Mouse (Mus musculus): ENCODE results near the gene Enpp1. TPM values are rescaled to one million over a fixed set of nuclear protein-coding genes. Genes with fewer than 3 reads are reported as not detected.

Enpp1 gene
- polyA plus RNA-seq (2012; rRNA removed) = 0.80 and 0.89 TPM in 2 replicates

- H3K36me3 ChIP-seq (ENCODE audit: control insufficient read depth, insufficient read depth, low read length) = no peaks in the 10 kb centered on the region
- no peak within 1 kb of the TSS for H3K27ac ChIP-seq (ENCODE audit: control insufficient read depth, insufficient read depth, low read length)
- H3K4me3 ChIP-seq (ENCODE audit: control insufficient read depth, insufficient read depth, low read length) = peak within 1 kb of the TSS; percentile 78
- no peaks in the 10 kb centered on the region; the same call in 1 of the 2 replicates for H3K27me3 ChIP-seq (ENCODE audit: control insufficient read depth, insufficient read depth, low read length)
- peak; percentile 52 for DNase-seq
- H3K4me1 ChIP-seq (replicated peaks; ENCODE audit: control insufficient read depth, insufficient read depth, low read length) = peaks cover 7% of the 10 kb centered on the region
- TF ChIP-seq POLR2A (IDR thresholded peaks at IDR 0.05; ENCODE audit: control insufficient read depth, extremely low read depth, insufficient read depth, low read length, poor library complexity) = no peak
- 0 out of 2 replicates have a peak, but pooled peaks have one; percentile 23 for TF ChIP-seq CTCF (IDR thresholded peaks at IDR 0.05; ENCODE audit: borderline replicate concordance, control insufficient read depth, extremely low read depth, insufficient read depth, low read length, poor library complexity)
- 1% methylated on average over 78 of the region's 79 CpGs for WGBS
Measured at GRCm38 (mm10) chr10:24711480-24712366, at the start of gene Enpp1. Gene Enpp1 (minus strand): TSS chr10:24712159.

- no peak overlapping the region for H3K27ac ChIP-seq (ENCODE audit: control insufficient read depth, insufficient read depth, low read length)
- DNase-seq = no peak
- peaks cover 12% of the 10 kb centered on the region for H3K4me1 ChIP-seq (replicated peaks; ENCODE audit: control insufficient read depth, insufficient read depth, low read length)
- 84% methylated on average over 8 of the region's 8 CpGs for WGBS
- TF ChIP-seq POLR2A (IDR thresholded peaks at IDR 0.05; ENCODE audit: control insufficient read depth, extremely low read depth, insufficient read depth, low read length, poor library complexity) (no peak), CTCF (IDR thresholded peaks at IDR 0.05; ENCODE audit: borderline replicate concordance, control insufficient read depth, extremely low read depth, insufficient read depth, low read length, poor library complexity) (no peak)
- no peaks in the 10 kb centered on the region for H3K27me3 ChIP-seq (ENCODE audit: control insufficient read depth, insufficient read depth, low read length)
- H3K36me3 ChIP-seq (ENCODE audit: control insufficient read depth, insufficient read depth, low read length) = no peaks in the 10 kb centered on the region
- no peak overlapping the region for H3K4me3 ChIP-seq (ENCODE audit: control insufficient read depth, insufficient read depth, low read length)
Measured at GRCm38 (mm10) chr10:24758326-24758915, 46.5 kb upstream of the Enpp1 start.

- Histone ChIP-seq H3K4me1 (replicated peaks; ENCODE audit: control insufficient read depth, insufficient read depth, low read length) (peaks cover 12% of the 10 kb centered on the region), H3K36me3 (ENCODE audit: control insufficient read depth, insufficient read depth, low read length) (no peaks in the 10 kb centered on the region), H3K27ac (ENCODE audit: control insufficient read depth, insufficient read depth, low read length) (no peak overlapping the region; the same call in 1 of the 2 replicates), H3K27me3 (ENCODE audit: control insufficient read depth, insufficient read depth, low read length) (no peaks in the 10 kb centered on the region), H3K4me3 (ENCODE audit: control insufficient read depth, insufficient read depth, low read length) (no peak overlapping the region)
- DNase-seq = no peak
- 45% methylated on average over 9 of the region's 9 CpGs for whole genome bisulfite sequencing
- TF ChIP-seq CTCF (IDR thresholded peaks at IDR 0.05; ENCODE audit: borderline replicate concordance, control insufficient read depth, extremely low read depth, insufficient read depth, low read length, poor library complexity) (no peak), POLR2A (IDR thresholded peaks at IDR 0.05; ENCODE audit: control insufficient read depth, extremely low read depth, insufficient read depth, low read length, poor library complexity) (no peak)
Measured at GRCm38 (mm10) chr10:24754874-24755540, 43.0 kb upstream of the Enpp1 start.

GRCm38 (mm10) chr10:24754251-24754835 is 42.4 kb upstream of the Enpp1 start:
- TF ChIP-seq CTCF (IDR thresholded peaks at IDR 0.05; ENCODE audit: borderline replicate concordance, control insufficient read depth, extremely low read depth, insufficient read depth, low read length, poor library complexity) = no peak
- TF ChIP-seq POLR2A (IDR thresholded peaks at IDR 0.05; ENCODE audit: control insufficient read depth, extremely low read depth, insufficient read depth, low read length, poor library complexity) = no peak
- Histone ChIP-seq H3K36me3 (ENCODE audit: control insufficient read depth, insufficient read depth, low read length) (no peaks in the 10 kb centered on the region), H3K4me1 (replicated peaks; ENCODE audit: control insufficient read depth, insufficient read depth, low read length) (peaks cover 12% of the 10 kb centered on the region), H3K27ac (ENCODE audit: control insufficient read depth, insufficient read depth, low read length) (peak overlapping the region; percentile 94), H3K4me3 (ENCODE audit: control insufficient read depth, insufficient read depth, low read length) (peak overlapping the region; percentile 29), H3K27me3 (ENCODE audit: control insufficient read depth, insufficient read depth, low read length) (no peaks in the 10 kb centered on the region)
- 17% methylated on average over 11 of the region's 11 CpGs for WGBS
- DNase-seq = peak; percentile 67

GRCm38 (mm10) chr10:24753536-24754250 is 41.7 kb upstream of the Enpp1 start:
- H3K36me3 ChIP-seq (ENCODE audit: control insufficient read depth, insufficient read depth, low read length) = no peaks in the 10 kb centered on the region
- peak overlapping the region; percentile 29 for H3K4me3 ChIP-seq (ENCODE audit: control insufficient read depth, insufficient read depth, low read length)
- H3K4me1 ChIP-seq (replicated peaks; ENCODE audit: control insufficient read depth, insufficient read depth, low read length) = peaks cover 12% of the 10 kb centered on the region
- peak overlapping the region; percentile 94 for H3K27ac ChIP-seq (ENCODE audit: control insufficient read depth, insufficient read depth, low read length)
- H3K27me3 ChIP-seq (ENCODE audit: control insufficient read depth, insufficient read depth, low read length) = no peaks in the 10 kb centered on the region
- TF ChIP-seq POLR2A (IDR thresholded peaks at IDR 0.05; ENCODE audit: control insufficient read depth, extremely low read depth, insufficient read depth, low read length, poor library complexity) = no peak
- TF ChIP-seq CTCF (IDR thresholded peaks at IDR 0.05; ENCODE audit: borderline replicate concordance, control insufficient read depth, extremely low read depth, insufficient read depth, low read length, poor library complexity) = no peak
- 70% methylated on average over 16 of the region's 16 CpGs for WGBS
- DNase-seq = no peak
